Mouse (Mus musculus) frontal cortex, postnatal 36 days (tissue): ENCODE measurements at regions not wholly inside any gene's neighbourhood (a gene's known extent, or its start where the extent isn't known, plus 50 kb on each side); places are given as distances from the start of the nearest gene placed in this dataset.
A peak's percentile ranks its signal among the peaks of the same experiment; 100 is the strongest.
"Not testable (repeated sequence)": the region's sequence is repeated elsewhere in the genome, so short reads cannot be mapped to it uniquely, and the experiment has no call there.

Source experiments
- DNase-seq, 2 experiments: peaks; one replicate each; pipeline ENCODE4 v3.0.0; 2022; ENCODE audit warnings: low spot score in 2 of 2

- DNase-seq, result peak; percentile 51 to 55
These were observed 304.7 kb downstream of the BC048507 start for GRCm38 (mm10) chr13:68167826-68168225.

GRCm38 (mm10) chr13:68173456-68173855 lies 310.3 kb downstream of the BC048507 start:
- not testable (repeated sequence) for DNase-seq
